Mouse (Mus musculus) left cerebral cortex, adult 6 months (tissue): Measurements from ENCODE around the gene Fam209. TPM values are rescaled to one million over a fixed set of nuclear protein-coding genes. Genes with fewer than 3 reads are reported as not detected.

ENCODE experiments used
- long read RNA-seq, 2 experiments: library from polyadenylated mRNA; unstranded; transcript quantifications; one replicate each; pipeline ENCODE4 v2.0.0; 2019 to 2020
- polyA plus RNA-seq: library from polyadenylated mRNA; unstranded; fragments of <200 nt; fragmentation: Nextera tagmentation; gene quantifications from 2 replicates; pipeline ENCODE4 v1.2.3, GENCODE M21; 2021

Fam209 gene
- not detected in 2 replicates for polyA plus RNA-seq
- long read RNA-seq, experiment 1: 0 reads
- long read RNA-seq, experiment 2: 0 reads

GRCm38 (mm10) chr2:172472318-172472717, at the start of gene Fam209:
Gene Fam209 (plus strand): TSS chr2:172472520.

DNA sequence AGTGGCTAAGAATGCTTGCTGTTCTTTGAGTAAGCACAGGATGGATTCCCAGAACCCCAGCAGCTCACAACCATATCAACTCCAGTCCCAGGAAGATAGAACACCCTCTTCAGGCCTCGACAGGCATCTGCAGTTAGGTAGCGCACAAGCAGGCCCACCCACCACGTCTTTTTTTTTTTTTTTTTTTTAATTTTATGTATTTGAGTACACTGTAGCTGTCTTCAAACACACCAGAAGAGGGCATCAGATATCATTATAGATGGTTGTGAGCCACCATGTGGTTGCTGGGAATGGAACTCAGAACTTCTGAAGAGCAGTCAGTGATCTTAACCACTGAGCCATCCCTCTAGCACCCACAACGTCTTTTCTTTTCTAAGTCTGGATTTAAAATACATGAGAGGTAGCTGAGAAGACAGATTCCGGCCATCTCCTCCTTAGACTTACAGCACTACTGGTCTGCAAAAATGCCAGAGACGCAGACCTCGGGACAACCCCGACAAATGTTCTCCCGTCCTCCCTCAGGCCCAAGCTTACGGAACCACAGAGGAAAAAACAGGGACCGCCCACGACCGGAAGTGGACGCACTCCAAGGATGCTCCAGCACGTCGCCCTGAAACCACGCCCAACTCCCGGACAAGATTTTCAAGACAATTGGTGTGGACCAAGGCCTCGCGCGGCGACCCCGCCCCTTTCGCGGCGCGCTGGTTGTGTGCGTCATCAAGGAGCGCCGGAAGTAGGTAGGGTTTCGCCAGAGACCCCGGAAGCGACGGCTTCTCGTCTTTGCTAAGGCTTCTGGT, 32.3 kb upstream of the Fam209 start, which contains the start of gene Rtf2:
Gene Rtf2 (plus strand): TSS at position 714 of the 797 bp plus-strand sequence.

GRCm38 (mm10) chr2:172458496-172458895, 13.8 kb upstream of the Fam209 start, which contains the start of gene Gcnt7:
Gene Gcnt7 (minus strand): TSS chr2:172458596.

Other genes starting within 250 kb of the Fam209 start
- gene Mc3r, start 224.0 kb upstream of the Fam209 start, polyA plus RNA-seq: 0.10 and 0.14 TPM in 2 replicates
- gene Fam210b, start 127.0 kb upstream of the Fam209 start, polyA plus RNA-seq: 10.3 and 14.6 TPM in 2 replicates
- 1.0 and 1.2 TPM in 2 replicates for gene Aurka, start 102.0 kb upstream of the Fam209 start, polyA plus RNA-seq
- gene Cstf1, start 101.8 kb upstream of the Fam209 start, polyA plus RNA-seq: 23.5 and 27.0 TPM in 2 replicates
- 0.25 and 0.26 TPM in 2 replicates for gene Cass4, start 78.7 kb upstream of the Fam209 start, polyA plus RNA-seq
- gene Rtf2, start 32.0 kb upstream of the Fam209 start, polyA plus RNA-seq: 77.6 and 78.7 TPM in 2 replicates
- not detected in 2 replicates for gene Gcnt7, start 13.9 kb upstream of the Fam209 start, polyA plus RNA-seq
- gene Tfap2c, start 77.1 kb downstream of the Fam209 start, polyA plus RNA-seq: 0.04 TPM in 1 of 2 replicates, not detected in the other